Mouse (Mus musculus): Measurements from ENCODE around the gene Ago3. TPM values are rescaled to one million over a fixed set of nuclear protein-coding genes. Genes with fewer than 3 reads are reported as not detected.

The Ago3 gene
- 2.3 TPM for polyA plus RNA-seq (2021)

DNA sequence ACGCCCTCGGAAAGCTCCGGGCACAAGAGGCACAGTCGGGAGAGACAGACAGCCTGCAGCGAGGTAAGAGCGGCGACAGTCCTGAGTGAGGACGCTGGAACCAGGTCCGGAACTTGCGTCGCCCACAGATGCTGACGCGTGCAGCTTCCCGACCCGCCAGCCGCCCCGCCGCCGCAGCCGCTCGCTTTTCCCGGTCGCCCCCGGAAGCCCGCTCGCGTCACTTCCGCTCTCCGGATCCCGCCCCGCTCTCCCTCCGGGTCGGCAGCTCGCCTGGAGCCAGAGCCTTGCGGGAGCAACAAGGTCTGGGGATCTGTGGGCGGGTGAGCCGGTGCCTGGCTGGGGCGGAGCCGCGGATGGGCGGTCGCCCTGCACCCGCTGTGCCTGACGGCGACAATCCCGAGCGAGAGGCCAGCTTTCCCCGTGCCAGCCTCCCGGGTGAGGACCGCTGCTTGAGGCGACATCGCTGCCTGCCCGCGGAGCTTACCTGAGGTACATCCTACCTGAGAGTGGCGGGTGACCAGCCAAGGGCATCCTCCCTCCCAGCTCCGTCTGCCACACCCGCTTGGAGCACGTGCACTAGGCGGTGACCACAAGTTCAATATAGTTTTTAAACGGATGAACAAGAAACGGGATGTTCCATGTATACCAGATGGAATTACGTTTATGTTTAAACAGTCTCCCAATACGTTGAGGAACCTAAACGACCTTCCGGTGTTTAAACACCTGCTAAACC, at the start of gene Ago3:
TSS of gene Ago3 (minus strand) at position 210 of the 733 bp plus-strand sequence.
- CTCF ChIA-PET: interaction anchor here (2.8 kb wide), 1 partner anchor 9 kb away, joined by 8 read pairs; no protein-coding TSS in a partner anchor
- POLR2A ChIA-PET: no interaction called here
- no peak for TF ChIP-seq CTCF (IDR thresholded peaks at IDR 0.05)

DNA sequence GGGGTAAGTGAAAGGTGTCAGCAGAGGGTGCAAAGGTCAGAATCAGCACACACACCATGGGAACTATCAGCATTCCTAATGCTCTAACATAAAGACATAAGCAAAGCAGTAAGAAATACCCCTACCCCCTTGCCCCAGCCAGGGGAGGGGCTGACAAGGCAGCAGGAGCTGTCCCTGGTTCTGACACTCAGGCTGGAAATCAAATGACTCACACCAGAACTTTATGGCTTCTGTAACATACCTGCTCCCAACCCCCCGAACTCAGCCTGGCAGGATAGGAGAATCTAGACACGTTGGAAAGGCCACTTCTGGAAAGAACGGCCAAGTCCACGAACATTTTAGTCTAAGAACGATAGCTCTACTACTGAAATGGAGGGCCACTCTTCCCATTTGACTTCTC, 43.7 kb upstream of the Ago3 start:
- H3K27me3 ChIP-seq: peaks cover 3% of the 10 kb centered on the region
- no peak for TF ChIP-seq CTCF (IDR thresholded peaks at IDR 0.05)
- ATAC-seq (no peak), DNase-seq (ENCODE audit: low read depth, low spot score) (no peak)
- POLR2A ChIA-PET: interaction anchor here (0.6 kb wide), 1 partner anchor 24 kb away, joined by 3 read pairs; no protein-coding TSS in a partner anchor
- in situ Hi-C loops (cut with MboI; ENCODE audit: low pct_unique_long_range_greater_than_20kb): no loop called here
- CTCF ChIA-PET: no interaction called here

More for the DNA sequence above, at the start of gene Ago3:
- DNase-seq (ENCODE audit: low read depth, low spot score) (no peak), ATAC-seq (peak; percentile 98)
- in situ Hi-C loops (cut with MboI; ENCODE audit: low pct_unique_long_range_greater_than_20kb): no loop called here
- H3K27me3 ChIP-seq: no peaks in the 10 kb centered on the region

GRCm38 (mm10) chr4:126469334-126469733, 40.0 kb upstream of the Ago3 start:
- ChIA-PET CTCF (interaction anchor here (0.9 kb wide), 1 partner anchor 18 kb away, joined by 3 read pairs; no protein-coding TSS in a partner anchor), POLR2A (no interaction called here)
- H3K27me3 ChIP-seq: peaks cover 3% of the 10 kb centered on the region
- TF ChIP-seq CTCF (IDR thresholded peaks at IDR 0.05): no peak
- no peak for DNase-seq (ENCODE audit: low read depth, low spot score)
- ATAC-seq: no peak
- in situ Hi-C loops (cut with MboI; ENCODE audit: low pct_unique_long_range_greater_than_20kb): no loop called here

GRCm38 (mm10) chr4:126468925-126469324, 39.6 kb upstream of the Ago3 start:
- POLR2A ChIA-PET: no interaction called here
- CTCF ChIA-PET: interaction anchor here (0.9 kb wide), 1 partner anchor 18 kb away, joined by 3 read pairs; no protein-coding TSS in a partner anchor
- no peak for ATAC-seq
- DNase-seq (ENCODE audit: low read depth, low spot score): no peak
- in situ Hi-C loops (cut with MboI; ENCODE audit: low pct_unique_long_range_greater_than_20kb): no loop called here
- peaks cover 3% of the 10 kb centered on the region for H3K27me3 ChIP-seq
- TF ChIP-seq CTCF (IDR thresholded peaks at IDR 0.05): no peak

DNA sequence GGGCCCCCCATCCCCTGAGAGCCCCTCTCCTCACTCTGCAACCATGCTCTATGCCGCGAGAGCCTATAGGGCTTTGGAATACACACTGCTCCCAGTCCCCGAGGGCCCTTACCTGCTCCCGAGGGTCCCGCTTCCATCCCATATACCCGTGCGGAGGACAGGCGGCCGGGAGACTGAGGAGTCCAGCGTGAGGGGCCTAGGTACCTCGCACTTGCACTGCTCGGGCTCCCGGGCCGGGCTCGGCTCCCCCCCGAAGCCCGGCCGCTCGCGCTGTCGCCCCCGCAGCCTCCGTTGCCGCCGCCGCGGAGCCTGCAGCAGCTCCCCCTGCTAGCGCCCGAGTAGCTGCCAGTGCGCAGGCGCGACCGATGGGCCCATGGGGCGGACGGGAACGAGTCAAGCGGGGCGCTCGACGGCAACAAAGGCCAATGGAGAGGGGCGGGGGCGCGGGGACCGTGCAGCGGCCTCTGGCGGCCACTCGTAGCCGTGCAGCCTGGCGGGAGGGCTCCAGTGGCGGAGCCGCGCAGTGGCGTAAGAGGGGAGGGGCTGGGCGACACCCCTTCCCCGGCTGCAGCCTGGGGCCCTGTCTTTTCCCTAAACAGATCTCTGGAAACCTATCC, 39.0 kb upstream of the Ago3 start, which contains the start of gene Ago1:
TSS of gene Ago1 (minus strand) at position 299 of the 617 bp plus-strand sequence.
- TF ChIP-seq CTCF (IDR thresholded peaks at IDR 0.05): peak; percentile 100
- in situ Hi-C loops (cut with MboI; ENCODE audit: low pct_unique_long_range_greater_than_20kb): no loop called here
- DNase-seq (ENCODE audit: low read depth, low spot score): peak; percentile 64
- peak; percentile 82 for ATAC-seq
- ChIA-PET POLR2A (no interaction called here), CTCF (interaction anchor here (1.0 kb wide), 1 partner anchor 14 kb away, joined by 5 read pairs; no protein-coding TSS in a partner anchor)
- peaks cover 3% of the 10 kb centered on the region for H3K27me3 ChIP-seq

- TF ChIP-seq CTCF (IDR thresholded peaks at IDR 0.05): no peak
- ChIA-PET POLR2A (no interaction called here), CTCF (interaction anchor here (1.0 kb wide), 1 partner anchor 14 kb away, joined by 5 read pairs; no protein-coding TSS in a partner anchor)
- H3K27me3 ChIP-seq: peaks cover 3% of the 10 kb centered on the region
- ATAC-seq (peak; percentile 37), DNase-seq (ENCODE audit: low read depth, low spot score) (peak; percentile 9)
- in situ Hi-C loops (cut with MboI; ENCODE audit: low pct_unique_long_range_greater_than_20kb): no loop called here
Observed at GRCm38 (mm10) chr4:126467721-126468284, 38.4 kb upstream of the Ago3 start.

- in situ Hi-C loops (cut with MboI; ENCODE audit: low pct_unique_long_range_greater_than_20kb): no loop called here
- ATAC-seq (no peak), DNase-seq (ENCODE audit: low read depth, low spot score) (no peak)
- H3K27me3 ChIP-seq: peaks cover 1% of the 10 kb centered on the region
- CTCF ChIA-PET: no interaction called here
- POLR2A ChIA-PET: no interaction called here
- no peak for TF ChIP-seq CTCF (IDR thresholded peaks at IDR 0.05)
Observed at GRCm38 (mm10) chr4:126466251-126466750, 36.9 kb upstream of the Ago3 start.

DNA sequence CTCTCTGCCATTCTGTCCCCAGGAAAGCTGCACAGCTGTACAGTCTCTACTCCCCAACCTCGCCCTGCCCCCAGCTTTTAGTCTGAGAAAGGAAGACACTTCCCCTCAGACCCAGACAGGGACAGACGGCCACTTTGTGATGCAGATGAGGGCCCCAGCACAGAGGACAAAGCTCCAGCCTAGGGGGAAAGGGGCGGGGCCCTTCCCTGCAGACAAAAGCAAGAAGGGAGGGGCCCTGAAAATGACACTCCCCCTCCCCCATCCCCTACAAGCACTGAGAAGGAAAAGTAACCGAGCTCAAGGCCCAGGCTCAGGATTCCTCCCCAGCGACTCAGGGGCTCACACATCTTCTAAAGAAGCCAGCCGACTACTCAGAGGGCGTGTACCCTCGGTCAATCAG, 36.5 kb upstream of the Ago3 start:
- no peak for ATAC-seq
- H3K27me3 ChIP-seq: no peaks in the 10 kb centered on the region
- DNase-seq (ENCODE audit: low read depth, low spot score): no peak
- no peak for TF ChIP-seq CTCF (IDR thresholded peaks at IDR 0.05)
- ChIA-PET CTCF (no interaction called here), POLR2A (no interaction called here)
- in situ Hi-C loops (cut with MboI; ENCODE audit: low pct_unique_long_range_greater_than_20kb): no loop called here

- no peak for TF ChIP-seq CTCF (IDR thresholded peaks at IDR 0.05)
- in situ Hi-C loops (cut with MboI; ENCODE audit: low pct_unique_long_range_greater_than_20kb): no loop called here
Observed at GRCm38 (mm10) chr4:126464892-126465235, 35.5 kb upstream of the Ago3 start.

GRCm38 (mm10) chr4:126464189-126464891, 35.0 kb upstream of the Ago3 start:
- in situ Hi-C loops (cut with MboI; ENCODE audit: low pct_unique_long_range_greater_than_20kb): no loop called here
- DNase-seq (ENCODE audit: low read depth, low spot score) (no peak), ATAC-seq (no peak)
- H3K27me3 ChIP-seq: no peaks in the 10 kb centered on the region
- ChIA-PET CTCF (no interaction called here), POLR2A (interaction anchor here (0.7 kb wide), 2 partner anchors 171 to 262 kb away, joined by 3 to 5 read pairs; no protein-coding TSS in a partner anchor)
- no peak for TF ChIP-seq CTCF (IDR thresholded peaks at IDR 0.05)

More at GRCm38 (mm10) chr4:126464892-126465235, 35.5 kb upstream of the Ago3 start:
- no peaks in the 10 kb centered on the region for H3K27me3 ChIP-seq
- ATAC-seq (no peak), DNase-seq (ENCODE audit: low read depth, low spot score) (no peak)
- POLR2A ChIA-PET: interaction anchor here (0.7 kb wide), 1 partner anchor 263 kb away, joined by 3 read pairs; no protein-coding TSS in a partner anchor
- CTCF ChIA-PET: no interaction called here
